Mouse (Mus musculus): ENCODE measurements around the gene Tmem132a. TPM values are rescaled to one million over a fixed set of nuclear protein-coding genes. Genes with fewer than 3 reads are reported as not detected.
A peak's percentile ranks its signal among the peaks of the same experiment; 100 is the strongest.

Gene Tmem132a
- polyA plus RNA-seq, 1 experiment: 4.9 TPM

GRCm38 (mm10) chr19:10880085-10880974, 10.6 kb upstream of the Tmem132a start:
- Histone ChIP-seq H3K36me3 (ENCODE audit: control insufficient read depth, insufficient read depth, low read length) (no peaks in the 10 kb centered on the region), H3K4me1 (ENCODE audit: control insufficient read depth, insufficient read depth, insufficient read length) (peaks cover 6% of the 10 kb centered on the region; the same call in 1 of the 2 replicates), H3K4me3 (ENCODE audit: extremely low read depth, insufficient read depth, insufficient read length) (no peak overlapping the region), H3K27ac (ENCODE audit: insufficient read depth, low read length) (no peak overlapping the region), H3K27me3 (ENCODE audit: control insufficient read depth, insufficient read depth, low read length) (no peaks in the 10 kb centered on the region)
- 14% methylated on average over 7 of the region's 7 CpGs for WGBS
- TF ChIP-seq POLR2A (IDR thresholded peaks at IDR 0.05; ENCODE audit: low read depth, low read length) (no peak), CTCF (IDR thresholded peaks at IDR 0.05; ENCODE audit: extremely low read depth, insufficient read depth, insufficient read length, insufficient replicate concordance) (peak; percentile 29; the same call in 1 of the 2 replicates)
- DNase-seq (ENCODE audit: low read depth in 1 of 2, low spot score in 2 of 2): peak; percentile 73 to 79

GRCm38 (mm10) chr19:10878201-10878837, 8.6 kb upstream of the Tmem132a start:
- TF ChIP-seq POLR2A (IDR thresholded peaks at IDR 0.05; ENCODE audit: low read depth, low read length): no peak
- TF ChIP-seq CTCF (IDR thresholded peaks at IDR 0.05; ENCODE audit: extremely low read depth, insufficient read depth, insufficient read length, insufficient replicate concordance): no peak
- peaks cover 6% of the 10 kb centered on the region; the same call in 1 of the 2 replicates for H3K4me1 ChIP-seq (ENCODE audit: control insufficient read depth, insufficient read depth, insufficient read length)
- WGBS: 88% methylated on average over 7 of the region's 7 CpGs
- DNase-seq (ENCODE audit: low read depth in 1 of 2, low spot score in 2 of 2): no peak
- H3K36me3 ChIP-seq (ENCODE audit: control insufficient read depth, insufficient read depth, low read length): peaks cover 9% of the 10 kb centered on the region
- H3K27me3 ChIP-seq (ENCODE audit: control insufficient read depth, insufficient read depth, low read length): no peaks in the 10 kb centered on the region
- H3K4me3 ChIP-seq (ENCODE audit: extremely low read depth, insufficient read depth, insufficient read length): no peak overlapping the region
- H3K27ac ChIP-seq (ENCODE audit: insufficient read depth, low read length): no peak overlapping the region

DNA sequence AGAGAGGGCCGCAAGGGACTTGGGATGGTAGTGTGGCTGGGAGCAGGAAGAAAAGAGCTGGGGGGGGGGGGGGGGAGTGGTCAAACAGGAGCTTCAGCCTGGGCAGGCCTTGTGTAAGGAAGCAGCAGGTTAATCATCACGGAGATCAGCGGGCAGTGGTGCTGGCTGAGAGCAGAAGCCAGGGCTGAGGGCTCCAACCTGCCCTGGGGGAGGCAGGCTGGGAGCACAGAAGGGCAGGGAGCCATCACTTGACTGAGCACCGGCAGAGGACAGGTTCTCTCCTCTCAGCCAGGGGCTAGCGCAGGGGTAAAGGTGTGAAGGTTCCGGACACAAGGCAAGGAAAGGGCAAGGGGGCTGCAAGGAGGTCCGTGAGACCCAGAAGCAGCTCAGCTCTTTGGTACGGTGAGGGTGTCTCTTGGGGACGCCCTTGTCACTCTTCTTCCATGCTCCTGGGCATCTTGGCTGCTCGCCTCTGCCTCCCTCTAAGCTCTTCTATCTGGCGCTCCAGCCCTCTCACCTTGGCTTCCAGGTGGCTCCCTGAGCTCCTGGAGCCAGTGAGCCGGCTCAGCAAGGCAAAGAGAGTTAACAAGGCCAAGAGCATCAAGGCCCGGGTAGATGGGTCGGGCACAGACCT, 1.7 kb upstream of the Tmem132a start:
- 91% methylated on average over 14 of the region's 14 CpGs for WGBS
- H3K4me1 ChIP-seq (ENCODE audit: control insufficient read depth, insufficient read depth, insufficient read length): peaks cover 7% of the 10 kb centered on the region
- H3K4me3 ChIP-seq (ENCODE audit: extremely low read depth, insufficient read depth, insufficient read length): no peak overlapping the region
- H3K27ac ChIP-seq (ENCODE audit: insufficient read depth, low read length): no peak overlapping the region
- no peak for TF ChIP-seq POLR2A (IDR thresholded peaks at IDR 0.05; ENCODE audit: low read depth, low read length)
- TF ChIP-seq CTCF (IDR thresholded peaks at IDR 0.05; ENCODE audit: extremely low read depth, insufficient read depth, insufficient read length, insufficient replicate concordance): no peak
- H3K27me3 ChIP-seq (ENCODE audit: control insufficient read depth, insufficient read depth, low read length): peaks cover 3% of the 10 kb centered on the region
- DNase-seq (ENCODE audit: low read depth in 1 of 2, low spot score in 2 of 2): no peak
- peaks cover 22% of the 10 kb centered on the region for H3K36me3 ChIP-seq (ENCODE audit: control insufficient read depth, insufficient read depth, low read length)

GRCm38 (mm10) chr19:10870676-10871075, 936 bp upstream of the Tmem132a start:
- Histone ChIP-seq H3K36me3 (ENCODE audit: control insufficient read depth, insufficient read depth, low read length) (peaks cover 22% of the 10 kb centered on the region), H3K4me1 (ENCODE audit: control insufficient read depth, insufficient read depth, insufficient read length) (peaks cover 7% of the 10 kb centered on the region), H3K27me3 (ENCODE audit: control insufficient read depth, insufficient read depth, low read length) (peaks cover 3% of the 10 kb centered on the region), H3K4me3 (ENCODE audit: extremely low read depth, insufficient read depth, insufficient read length) (no peak overlapping the region), H3K27ac (ENCODE audit: insufficient read depth, low read length) (no peak overlapping the region)
- TF ChIP-seq POLR2A (IDR thresholded peaks at IDR 0.05; ENCODE audit: low read depth, low read length): no peak
- no peak for TF ChIP-seq CTCF (IDR thresholded peaks at IDR 0.05; ENCODE audit: extremely low read depth, insufficient read depth, insufficient read length, insufficient replicate concordance)
- WGBS: 94% methylated on average over 3 of the region's 3 CpGs
- DNase-seq (ENCODE audit: low read depth in 1 of 2, low spot score in 2 of 2): no peak

DNA sequence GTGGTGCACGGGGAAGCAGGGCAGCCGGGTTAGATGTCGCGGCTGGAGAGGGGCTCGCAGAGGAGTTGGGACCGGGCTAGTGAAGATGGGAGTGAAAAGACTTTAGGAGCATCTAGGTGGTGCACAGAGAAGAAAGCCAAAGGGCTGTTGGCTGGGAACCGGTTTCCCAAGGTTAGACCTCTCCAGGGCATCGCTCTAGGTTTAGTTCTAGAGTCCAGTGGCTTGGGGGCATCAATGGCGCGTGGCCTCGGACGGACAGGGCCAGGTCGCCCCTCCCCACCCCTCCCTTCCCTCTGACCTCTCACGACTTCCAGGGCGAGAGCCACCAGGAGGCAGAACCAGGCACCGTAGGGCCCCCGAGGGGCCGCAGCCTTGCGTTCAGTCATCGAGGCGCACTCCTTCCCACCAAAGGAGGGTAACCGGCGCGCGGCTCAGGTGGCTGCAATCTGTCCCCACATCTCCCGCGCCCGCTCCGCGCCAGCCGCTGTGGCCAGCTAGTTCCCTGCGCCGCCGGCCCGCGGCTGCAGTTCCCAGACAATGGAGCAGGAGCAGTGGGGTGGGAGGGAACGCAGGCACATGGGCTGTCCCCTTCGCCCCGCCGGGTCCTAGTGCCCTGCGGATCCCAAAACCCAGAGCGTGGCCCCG, 377 bp downstream of the Tmem132a start:
- TF ChIP-seq CTCF (IDR thresholded peaks at IDR 0.05; ENCODE audit: extremely low read depth, insufficient read depth, insufficient read length, insufficient replicate concordance): no peak
- TF ChIP-seq POLR2A (IDR thresholded peaks at IDR 0.05; ENCODE audit: low read depth, low read length): no peak
- peaks cover 3% of the 10 kb centered on the region for H3K27me3 ChIP-seq (ENCODE audit: control insufficient read depth, insufficient read depth, low read length)
- peak overlapping the region; percentile 50; the same call in 1 of the 2 replicates for H3K4me3 ChIP-seq (ENCODE audit: extremely low read depth, insufficient read depth, insufficient read length)
- H3K4me1 ChIP-seq (ENCODE audit: control insufficient read depth, insufficient read depth, insufficient read length): peaks cover 7% of the 10 kb centered on the region
- no peak overlapping the region for H3K27ac ChIP-seq (ENCODE audit: insufficient read depth, low read length)
- DNase-seq (ENCODE audit: low read depth in 1 of 2, low spot score in 2 of 2): no peak
- peaks cover 22% of the 10 kb centered on the region for H3K36me3 ChIP-seq (ENCODE audit: control insufficient read depth, insufficient read depth, low read length)
- WGBS: under 1% methylated on average over 43 of the region's 43 CpGs

DNA sequence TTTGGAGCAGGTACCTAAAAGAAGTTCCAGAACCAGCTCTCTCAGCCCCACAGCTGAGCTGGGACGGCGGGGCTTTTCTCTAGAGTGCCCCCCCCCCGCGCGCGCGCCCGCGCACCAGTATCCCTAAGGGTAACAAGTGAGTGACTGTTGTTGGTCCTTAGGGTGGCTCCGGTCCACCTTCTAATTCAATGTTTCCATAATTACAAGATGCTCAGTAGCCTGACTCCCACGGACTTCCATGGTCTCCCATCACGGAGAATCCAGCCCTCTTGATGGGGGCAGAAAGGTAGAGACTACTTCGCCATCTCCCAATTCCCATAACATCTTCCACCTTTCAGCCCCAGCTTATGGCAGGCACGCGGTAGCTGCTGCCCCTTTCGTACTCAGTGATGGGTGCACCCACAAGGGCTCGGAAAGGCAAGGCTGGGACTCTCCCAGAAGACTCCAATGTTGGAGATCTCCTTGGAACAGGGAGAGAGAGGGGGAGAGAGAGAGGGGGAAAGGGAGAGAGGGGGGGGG, 1.1 kb downstream of the Tmem132a start:
- DNase-seq (ENCODE audit: low read depth in 1 of 2, low spot score in 2 of 2): no peak
- H3K27me3 ChIP-seq (ENCODE audit: control insufficient read depth, insufficient read depth, low read length): peaks cover 3% of the 10 kb centered on the region
- no peak overlapping the region; the same call in 1 of the 2 replicates for H3K4me3 ChIP-seq (ENCODE audit: extremely low read depth, insufficient read depth, insufficient read length)
- no peak for TF ChIP-seq CTCF (IDR thresholded peaks at IDR 0.05; ENCODE audit: extremely low read depth, insufficient read depth, insufficient read length, insufficient replicate concordance)
- TF ChIP-seq POLR2A (IDR thresholded peaks at IDR 0.05; ENCODE audit: low read depth, low read length): no peak
- no peak overlapping the region for H3K27ac ChIP-seq (ENCODE audit: insufficient read depth, low read length)
- peaks cover 7% of the 10 kb centered on the region for H3K4me1 ChIP-seq (ENCODE audit: control insufficient read depth, insufficient read depth, insufficient read length)
- whole genome bisulfite sequencing: 9% methylated on average over 17 of the region's 17 CpGs
- peaks cover 16% of the 10 kb centered on the region for H3K36me3 ChIP-seq (ENCODE audit: control insufficient read depth, insufficient read depth, low read length)
